Mouse (Mus musculus) kidney, adult 2 months (tissue): ENCODE measurements around the gene Ptprd.

Experiments used
- CTCF ChIP-seq: fragments of 200-500 bp; conservative IDR thresholded peaks from 2 replicates; pipeline ENCODE4 v1.5.1; 2011; ENCODE audit warnings: low read depth, mild to moderate bottlenecking, control low read depth, low read length, moderate library complexity, mixed read lengths; ENCODE audit not compliant: insufficient read depth, insufficient read length
- POLR2A ChIP-seq: fragments of 200-500 bp; IDR thresholded peaks from one replicate; pipeline ENCODE4 v1.6.1; 2011; ENCODE audit warnings: low read depth, low read length, control low read depth

DNA sequence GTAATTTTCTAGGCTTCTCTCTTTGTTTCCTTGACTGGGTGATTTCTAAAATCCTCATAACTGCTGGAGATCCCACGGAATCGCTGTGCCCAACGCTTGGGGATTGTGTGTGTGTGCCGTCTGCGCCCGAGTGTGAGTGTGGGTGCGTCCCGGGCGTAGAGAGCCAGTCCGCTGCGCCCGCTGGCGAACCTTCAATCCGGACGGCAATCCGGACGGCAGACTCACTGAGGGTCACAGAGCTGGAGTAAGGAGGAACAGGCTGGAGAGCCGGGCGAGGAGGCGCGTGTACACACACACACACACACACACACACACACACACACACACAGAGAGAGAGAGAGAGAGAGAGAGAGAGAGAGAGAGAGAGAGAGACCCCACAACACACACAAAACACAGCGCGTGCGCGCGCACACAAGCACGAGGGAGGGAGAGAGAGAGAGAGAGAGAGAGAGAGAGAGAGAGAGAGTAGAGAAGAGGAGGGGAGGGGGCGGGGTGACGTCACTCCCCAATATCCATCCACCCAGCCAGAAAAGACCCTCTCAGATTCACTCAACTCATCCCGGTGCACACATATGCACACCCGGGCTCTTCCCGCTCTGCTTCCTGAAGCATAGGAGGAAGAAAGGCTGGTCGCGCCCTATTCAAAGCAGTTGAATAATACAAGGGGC lies 1761.3 kb downstream of the Ptprd start:
- no peak for TF ChIP-seq CTCF
- TF ChIP-seq POLR2A: no peak
